Mouse (Mus musculus) CD4-positive, CD25-positive, alpha-beta regulatory T cell, adult 2 months (primary cell): ENCODE measurements around the gene Sorcs2.

Experiments used
- DNase-seq: peaks from one replicate; pipeline ENCODE4 v3.0.0-alpha.2; 2012; ENCODE audit warnings: low read depth, low spot score

Gene Sorcs2

DNA sequence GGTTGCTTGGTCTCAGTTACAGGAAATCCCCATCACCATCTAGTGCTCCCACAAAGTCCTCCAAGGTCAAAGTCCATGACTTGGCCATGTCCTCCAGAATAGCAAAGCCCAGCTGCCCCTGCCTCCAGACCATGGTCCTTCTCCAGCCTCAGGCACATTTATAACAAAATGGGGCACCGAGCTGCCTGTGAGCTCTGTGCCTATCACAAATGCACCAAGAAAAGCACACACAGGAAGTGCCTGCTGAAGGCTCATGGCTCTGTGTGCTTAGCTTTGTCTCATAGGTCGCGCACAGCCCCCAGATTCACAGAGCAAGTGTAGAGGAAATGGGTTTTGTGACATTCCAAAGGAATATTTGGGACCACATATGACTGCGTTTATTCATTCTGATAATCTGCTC is 39.8 kb downstream of the Sorcs2 start:
- peak; percentile 51 for DNase-seq

DNA sequence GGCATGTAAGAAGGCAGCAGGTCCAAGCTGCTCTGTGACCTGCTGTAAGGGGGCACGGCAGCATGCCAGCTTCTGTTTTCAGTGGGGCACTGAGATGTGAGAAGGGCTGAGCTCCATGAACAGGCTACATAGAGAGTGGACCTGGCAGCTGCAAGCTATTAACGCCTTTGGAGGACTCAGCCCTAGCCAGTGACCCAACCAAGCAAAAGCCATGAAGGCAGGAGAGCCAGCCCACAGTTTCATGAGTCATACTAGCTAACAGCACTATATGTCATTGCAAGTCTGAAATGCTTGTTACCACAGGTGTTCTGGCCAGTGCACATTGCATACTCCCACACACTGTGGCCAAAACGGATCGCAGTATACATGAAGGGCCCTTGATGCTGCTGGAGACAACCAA is 41.3 kb downstream of the Sorcs2 start:
- no peak for DNase-seq

DNA sequence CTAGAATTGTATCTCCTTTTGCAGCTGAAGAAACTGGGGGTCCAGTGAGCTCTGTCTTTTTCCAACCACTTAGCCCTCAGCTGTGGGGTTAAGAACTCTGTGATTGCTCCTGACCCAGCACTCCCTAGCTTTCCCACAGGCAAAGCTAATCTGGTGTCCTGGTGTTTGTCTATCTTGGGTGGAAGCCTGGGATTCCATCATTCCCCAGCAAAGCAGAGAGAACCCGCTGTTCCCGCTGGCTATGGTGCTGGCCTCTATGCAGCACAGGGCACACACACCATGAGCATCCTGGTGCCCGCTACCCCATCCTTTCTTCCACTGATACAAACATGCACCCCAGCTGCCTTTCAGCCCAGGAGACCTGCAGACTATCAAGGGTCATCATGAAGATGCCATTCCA is 42.3 kb downstream of the Sorcs2 start:
- DNase-seq = no peak

DNA sequence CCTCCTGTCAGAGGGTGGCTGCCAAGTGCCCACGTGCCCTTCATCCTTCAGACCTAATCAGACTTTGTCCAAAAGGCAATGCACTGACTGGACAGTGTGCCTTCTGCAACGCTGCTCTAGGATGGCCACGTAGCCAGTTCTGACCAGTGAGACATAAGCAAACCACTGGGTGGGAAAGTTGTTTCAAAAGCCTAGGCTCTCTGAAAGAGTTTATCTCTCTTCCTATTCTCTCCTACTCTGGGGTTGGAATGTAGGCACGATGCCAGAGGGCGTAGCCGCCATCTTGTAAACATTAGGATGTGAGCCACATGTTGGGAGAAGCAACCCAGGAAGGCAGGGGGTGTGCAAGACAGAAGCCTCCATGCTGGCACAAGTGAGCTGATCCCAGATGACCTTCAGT is 44.3 kb downstream of the Sorcs2 start:
- DNase-seq = no peak

DNA sequence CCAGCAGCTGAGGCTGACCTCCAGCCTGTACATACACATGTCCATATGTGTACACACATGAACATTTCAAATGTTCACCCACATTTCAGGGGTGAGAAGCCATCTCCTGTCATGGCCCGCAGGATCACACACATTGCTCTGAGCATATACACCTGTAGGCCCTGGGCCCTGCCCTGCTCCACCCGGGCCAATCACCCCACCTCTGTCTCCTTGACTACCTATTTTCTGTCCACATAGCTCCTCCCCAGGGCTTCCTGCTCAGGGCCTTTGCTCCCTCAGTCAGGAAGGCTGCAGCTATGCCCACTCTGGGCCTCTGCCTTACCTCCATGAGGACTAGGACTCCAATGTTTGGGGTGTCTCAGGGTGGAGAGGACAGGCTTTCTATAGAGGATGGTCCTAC is 44.7 kb downstream of the Sorcs2 start:
- no peak for DNase-seq

DNA sequence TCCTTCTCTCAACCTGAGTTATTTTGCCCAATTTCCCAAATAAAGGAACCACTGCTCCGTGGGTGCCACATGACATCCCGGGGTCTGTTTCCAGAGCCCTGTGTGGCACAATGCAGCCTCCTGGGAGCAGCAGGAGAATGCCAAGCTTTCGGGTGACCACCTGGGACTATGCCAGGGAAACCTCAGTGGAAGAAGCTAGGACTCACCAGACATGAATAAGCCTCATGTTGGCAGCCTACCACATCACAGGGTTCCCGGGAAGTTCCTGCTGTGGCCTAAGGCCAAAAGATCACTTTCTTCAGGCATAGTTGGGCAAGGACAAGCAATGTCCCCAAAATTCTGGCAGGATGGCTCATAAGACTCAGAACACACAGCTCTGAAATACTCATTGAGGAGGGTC is 51.2 kb downstream of the Sorcs2 start:
- no peak for DNase-seq

DNA sequence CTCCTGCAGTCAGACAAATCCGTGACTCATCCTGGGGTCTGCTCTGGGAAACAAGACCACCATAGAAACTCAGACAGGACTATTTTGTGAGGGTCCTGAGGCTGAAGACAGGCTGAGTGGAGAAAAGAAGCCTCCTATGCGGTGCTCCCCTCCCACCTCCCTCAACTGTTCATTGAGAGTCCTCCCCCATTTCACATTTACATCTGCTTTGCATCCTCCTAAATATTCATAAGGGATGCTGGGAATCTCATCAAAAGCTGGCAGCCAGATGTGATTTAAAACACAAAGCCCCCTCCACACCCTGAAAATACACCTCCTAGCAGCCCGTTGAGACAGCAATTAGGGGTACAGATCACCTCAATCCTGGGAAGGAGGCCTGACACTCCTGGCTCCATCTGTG is 58.7 kb downstream of the Sorcs2 start:
- DNase-seq = no peak

DNA sequence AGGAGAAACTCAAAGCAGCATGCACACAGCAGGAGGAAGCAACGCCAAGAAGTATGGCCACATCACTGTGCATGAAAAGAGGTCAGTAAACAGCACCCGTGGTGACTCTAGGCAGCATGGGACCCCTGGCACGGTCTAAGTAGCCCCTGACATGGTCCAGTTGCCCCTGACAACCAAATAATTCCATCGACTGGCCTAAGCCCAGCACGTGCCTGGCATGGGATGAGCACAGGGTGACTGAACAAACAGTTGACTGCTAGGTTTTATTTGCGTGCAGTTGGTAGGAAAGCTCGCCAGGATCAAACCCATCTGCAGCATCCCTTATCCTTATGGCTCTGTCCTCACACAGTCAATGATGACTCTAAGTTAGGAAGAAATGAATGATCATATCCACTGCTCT is 61.7 kb downstream of the Sorcs2 start:
- no peak for DNase-seq

DNA sequence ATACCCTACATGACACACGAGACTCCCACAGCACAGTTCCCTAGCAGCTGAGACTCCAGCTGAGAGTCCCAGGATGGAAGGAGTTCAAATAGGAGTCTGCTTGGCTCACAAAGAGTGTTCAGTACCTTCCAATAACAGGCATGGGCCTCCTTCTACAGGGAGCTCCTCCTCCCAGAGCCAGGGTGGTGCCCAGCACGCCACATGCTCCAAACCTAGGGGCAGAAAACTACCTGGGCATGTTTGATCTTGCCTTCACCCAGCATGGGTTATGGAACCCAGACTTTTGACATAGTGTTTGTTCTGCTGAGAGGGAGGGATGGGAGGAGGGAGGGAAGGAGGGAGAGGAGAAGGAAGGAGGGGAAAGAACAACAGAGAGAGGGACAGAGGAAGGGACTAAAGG is 62.3 kb downstream of the Sorcs2 start:
- no peak for DNase-seq

DNA sequence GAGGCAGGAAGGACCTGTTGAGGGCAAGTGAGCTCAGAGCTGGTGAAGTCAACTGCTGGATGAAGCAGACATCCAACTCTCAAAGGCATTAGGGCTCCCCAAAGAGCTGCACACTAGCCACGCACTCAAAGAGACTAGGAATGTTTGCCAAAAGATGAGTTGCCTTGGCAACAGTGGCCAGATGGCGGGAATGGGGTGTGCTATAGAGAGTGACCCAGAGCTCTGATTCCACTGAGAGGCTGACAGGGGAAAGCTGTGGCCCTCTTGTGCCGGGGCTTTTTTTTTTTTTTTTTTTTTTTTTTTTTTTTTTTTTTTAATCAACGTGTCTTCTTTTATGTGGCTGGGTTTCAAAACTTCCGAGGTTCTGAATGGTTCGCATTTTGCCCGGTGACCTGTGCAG is 63.7 kb downstream of the Sorcs2 start:
- no peak for DNase-seq

DNA sequence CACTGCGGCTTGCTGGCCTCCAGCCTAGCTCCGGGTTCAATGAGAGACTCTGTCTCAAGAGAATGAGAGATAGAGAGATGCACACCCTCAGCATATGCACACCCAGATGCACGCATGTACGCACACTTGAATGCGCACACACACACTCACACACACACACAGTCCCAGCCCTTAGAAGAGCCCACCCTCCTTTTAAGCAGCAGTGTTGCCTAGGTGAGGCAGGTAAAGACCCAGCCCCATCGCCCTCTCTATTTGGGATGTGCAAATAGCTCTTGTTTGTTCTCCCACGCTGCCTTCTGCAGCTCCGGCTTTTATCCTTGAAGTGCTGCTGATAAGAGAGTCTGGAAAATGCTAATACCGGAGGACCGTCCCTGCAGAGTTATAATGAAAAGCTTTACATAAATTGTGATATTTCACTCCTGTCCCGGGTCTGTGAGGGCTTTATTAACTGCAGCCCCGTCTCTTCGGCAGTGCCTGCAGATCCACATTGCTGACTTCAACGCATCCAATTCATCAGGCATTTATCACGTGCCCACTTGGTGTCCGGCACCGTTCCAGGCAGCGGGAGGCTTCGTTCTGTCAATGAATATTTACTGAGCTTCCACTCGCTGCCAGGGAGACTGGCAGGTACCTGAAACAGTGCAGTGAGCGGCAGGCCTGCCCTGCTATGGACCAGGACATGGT is 67.3 kb downstream of the Sorcs2 start:
- DNase-seq = no peak

DNA sequence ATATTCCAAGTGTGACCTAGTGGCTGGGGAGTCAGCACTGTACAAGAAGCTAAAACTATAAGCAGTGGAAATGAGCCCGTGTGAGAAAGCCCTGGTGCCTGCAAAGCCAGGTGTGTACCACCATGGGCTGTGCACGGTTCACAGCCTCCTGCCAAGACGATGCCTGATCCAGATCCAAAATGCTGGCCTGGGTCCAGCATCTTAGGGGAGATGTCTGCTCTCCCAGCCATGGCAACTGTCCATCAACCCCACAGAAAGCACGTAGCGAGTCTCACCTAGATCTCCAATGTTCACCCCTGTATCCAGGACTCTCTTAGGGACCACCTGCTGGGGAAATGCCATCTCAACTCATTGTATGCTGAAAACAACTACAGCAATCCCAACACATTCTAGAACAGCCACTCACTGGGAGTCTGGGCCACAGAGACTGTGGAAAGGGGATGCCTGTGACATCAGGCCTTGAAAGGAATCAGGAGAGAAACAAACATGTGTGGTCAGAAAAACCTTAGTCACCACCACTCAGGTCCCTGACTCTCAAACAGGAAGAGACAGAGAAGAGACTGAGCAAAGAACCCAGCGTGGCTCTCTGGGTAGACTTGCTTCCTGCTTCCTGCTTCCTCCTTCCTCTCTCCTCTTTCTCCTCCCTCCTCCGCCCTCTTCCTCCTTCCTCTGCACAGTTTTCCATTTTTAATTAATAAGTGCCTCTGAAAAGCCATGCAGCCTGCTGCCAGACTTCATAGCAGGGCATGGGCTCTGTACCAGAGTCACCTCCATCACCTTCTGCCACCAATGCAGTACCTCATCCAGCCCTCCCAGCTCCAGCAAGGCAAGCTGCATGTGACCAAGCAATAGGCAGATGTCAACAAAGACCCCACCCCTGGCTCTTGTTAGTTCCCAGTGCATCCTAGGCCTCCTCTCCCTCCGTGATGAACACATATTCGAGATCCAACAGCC is 71.6 kb downstream of the Sorcs2 start:
- peak; percentile 24 for DNase-seq

DNA sequence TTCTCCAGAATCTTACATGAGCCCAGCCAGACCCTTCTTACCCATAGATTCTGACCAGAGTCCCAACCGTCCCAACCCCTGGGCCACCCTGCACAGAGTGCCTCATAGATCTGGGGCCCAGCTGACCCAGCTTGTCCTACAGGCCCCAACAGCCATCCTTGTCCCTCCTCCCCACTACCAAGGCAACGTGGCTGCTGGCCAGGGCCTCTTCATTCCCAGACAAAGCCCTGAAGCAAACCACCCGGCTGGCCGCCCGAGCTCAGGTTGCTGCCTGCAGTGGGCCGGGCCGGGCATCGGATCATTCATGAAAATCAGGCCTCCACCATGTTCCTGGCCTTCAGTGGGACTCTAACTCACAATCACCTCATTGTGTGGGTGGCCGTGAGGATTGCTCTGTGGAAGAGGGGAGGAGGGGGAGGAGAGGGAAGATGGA is 73.8 kb downstream of the Sorcs2 start:
- no peak for DNase-seq

DNA sequence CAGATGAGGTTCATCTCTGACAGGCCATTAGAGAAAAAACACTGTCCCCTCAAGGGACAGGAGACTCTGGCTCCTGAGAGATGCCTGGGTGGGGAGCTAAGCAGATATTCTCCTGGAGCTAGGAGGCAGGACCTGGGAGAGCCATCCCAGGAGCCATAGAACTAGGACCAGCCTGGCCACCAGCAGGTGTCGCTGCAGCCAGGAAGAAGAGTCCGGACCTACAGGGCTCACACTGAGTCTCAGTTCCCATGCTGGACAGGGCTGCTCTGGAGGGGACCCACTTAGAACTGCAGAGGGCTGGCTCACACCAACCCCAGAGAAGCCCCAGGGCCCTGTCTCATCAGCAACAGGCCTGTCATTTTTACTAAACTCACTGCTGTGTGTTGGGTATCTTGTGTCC is 74.4 kb downstream of the Sorcs2 start:
- peak; percentile 86 for DNase-seq

DNA sequence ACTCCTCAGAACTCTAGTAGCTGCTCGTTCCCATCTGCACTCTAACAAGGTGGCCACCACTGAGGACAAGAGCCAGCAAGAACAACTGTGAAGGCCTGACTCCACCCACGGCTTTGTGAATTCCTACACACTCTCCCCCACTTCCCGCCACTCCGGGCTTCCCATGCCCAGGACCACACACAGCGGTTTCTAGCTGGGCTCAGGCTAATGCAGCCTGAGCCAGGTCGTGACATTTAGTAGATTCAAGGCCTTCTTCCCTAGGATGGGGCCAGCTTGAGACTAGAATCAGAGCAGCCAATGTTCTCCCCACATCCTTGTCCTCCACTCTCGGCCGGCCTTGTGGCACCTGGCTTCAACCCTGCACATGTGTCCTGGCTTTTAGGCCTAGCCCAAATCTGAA is 76.4 kb downstream of the Sorcs2 start:
- DNase-seq = no peak

DNA sequence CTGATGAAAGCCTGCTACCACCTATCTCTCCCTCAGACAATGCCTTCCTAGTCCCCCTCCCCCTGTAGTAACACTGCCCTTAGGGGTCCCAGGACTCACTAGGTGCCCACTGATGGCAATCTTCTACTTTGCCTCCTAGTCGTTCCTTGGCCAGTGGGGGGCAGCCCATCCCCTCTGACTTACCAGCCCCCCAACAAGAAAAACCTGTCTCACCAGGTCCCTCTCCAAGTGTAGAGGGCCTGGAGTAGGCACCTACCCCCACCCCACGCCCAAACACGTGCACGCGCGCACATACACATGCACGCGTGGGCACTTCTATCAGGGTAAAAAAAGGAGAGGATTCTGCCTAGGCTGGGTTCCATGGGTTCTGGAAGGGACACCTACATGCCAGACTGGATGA is 77.3 kb downstream of the Sorcs2 start:
- DNase-seq = no peak

DNA sequence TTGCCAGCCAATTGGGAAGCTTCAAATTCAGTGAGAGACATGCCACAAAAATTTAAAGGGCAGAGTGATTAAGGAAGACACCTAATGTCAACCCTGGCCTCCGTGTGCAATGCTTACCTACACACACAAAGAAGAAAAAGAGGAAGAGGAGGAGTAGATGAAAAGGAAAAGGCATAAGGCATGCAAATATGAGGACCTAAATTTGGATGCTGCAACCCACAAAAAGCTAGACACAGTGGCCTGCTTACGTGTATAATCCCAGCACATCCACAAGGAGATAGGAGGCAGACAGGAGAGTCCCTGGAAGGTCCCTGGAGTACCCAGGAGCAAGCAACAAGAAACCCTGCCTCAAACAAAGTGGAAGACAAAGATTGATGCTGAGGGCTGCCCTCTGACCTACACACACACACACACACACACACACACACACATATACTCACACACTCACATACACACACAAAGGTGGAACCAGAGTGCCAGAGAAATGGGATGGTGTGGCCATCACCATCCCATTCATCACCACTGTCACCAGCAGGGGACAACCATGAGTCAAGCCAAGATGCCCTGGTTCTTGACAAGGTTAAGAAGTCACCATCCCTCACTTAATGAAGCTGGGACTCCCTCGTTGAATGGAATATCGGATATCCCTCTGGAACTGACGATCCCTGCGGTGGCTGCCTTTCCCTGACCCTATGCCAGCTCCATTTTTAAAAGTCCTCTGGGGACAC is 80.1 kb downstream of the Sorcs2 start:
- DNase-seq = peak; percentile 51

DNA sequence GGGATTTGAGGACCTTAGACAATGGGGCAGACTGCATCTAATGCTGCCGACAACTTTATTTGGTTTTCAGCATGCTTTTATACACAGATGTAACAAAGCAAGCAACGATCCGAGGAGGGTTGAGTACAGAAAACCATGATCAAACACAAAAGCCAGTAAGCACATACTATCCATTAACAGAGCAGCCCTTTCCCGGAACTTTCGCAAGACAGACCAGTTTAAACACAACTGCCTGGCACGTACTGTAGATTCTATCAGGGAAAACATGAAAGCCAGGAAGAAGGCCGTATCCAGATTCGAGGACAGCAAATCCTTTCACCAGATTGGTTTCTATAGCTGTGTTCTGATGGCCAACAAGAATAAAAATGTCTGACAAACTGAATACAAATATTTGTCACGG is 82.8 kb downstream of the Sorcs2 start:
- no peak for DNase-seq

DNA sequence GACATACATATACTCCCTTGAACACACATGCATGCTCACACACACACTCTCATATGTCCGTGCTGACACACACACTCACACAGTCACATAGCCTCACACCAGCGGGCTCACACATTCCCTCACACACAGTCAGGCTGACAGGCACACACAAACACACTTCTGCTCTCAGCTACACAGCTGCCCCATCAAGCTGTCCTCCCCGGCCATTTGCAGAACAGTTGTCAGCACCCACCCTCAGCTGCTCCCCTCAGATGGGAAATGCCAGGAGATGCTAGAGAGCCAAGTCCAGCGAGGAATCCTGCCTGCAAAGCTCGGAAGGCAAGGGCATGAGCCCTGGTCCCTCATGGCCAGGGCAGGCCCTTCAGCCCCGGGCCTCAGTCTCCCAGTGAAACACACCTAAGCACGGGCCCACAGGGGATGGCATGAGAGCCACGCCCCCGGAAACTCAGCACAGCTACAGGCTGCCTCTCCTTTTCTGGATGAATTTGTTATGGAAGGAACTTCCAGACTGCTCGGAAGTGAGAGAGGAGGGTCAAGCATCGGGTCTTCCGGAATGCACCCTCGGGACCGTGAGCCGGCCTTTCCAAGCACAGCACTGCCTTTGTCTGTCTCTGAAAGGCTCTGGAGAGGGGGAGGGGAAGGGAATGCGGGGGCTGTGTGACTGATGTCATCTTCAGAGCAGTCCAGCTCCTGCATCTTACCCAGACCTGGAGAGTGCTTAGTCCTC is 84.4 kb downstream of the Sorcs2 start:
- DNase-seq = no peak

DNA sequence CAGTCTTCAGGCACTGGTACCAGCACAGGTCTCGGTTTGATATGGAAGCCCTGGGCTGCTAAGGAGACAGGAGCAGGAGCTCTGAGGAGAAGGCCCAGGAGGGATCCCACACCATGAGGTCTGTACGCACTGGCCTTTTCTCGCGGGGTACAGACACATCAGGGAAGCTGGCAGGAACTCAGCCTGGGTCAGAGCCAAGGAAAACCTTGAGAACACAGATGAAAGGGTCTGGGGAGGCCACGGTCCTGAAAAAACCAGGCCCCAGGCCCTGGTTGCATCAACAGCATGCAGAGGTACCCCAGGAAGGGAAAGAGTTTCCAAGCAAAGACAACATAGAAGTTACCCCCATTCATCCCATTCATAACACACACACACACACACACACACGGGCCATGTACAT is 85.0 kb downstream of the Sorcs2 start:
- DNase-seq = no peak

DNA sequence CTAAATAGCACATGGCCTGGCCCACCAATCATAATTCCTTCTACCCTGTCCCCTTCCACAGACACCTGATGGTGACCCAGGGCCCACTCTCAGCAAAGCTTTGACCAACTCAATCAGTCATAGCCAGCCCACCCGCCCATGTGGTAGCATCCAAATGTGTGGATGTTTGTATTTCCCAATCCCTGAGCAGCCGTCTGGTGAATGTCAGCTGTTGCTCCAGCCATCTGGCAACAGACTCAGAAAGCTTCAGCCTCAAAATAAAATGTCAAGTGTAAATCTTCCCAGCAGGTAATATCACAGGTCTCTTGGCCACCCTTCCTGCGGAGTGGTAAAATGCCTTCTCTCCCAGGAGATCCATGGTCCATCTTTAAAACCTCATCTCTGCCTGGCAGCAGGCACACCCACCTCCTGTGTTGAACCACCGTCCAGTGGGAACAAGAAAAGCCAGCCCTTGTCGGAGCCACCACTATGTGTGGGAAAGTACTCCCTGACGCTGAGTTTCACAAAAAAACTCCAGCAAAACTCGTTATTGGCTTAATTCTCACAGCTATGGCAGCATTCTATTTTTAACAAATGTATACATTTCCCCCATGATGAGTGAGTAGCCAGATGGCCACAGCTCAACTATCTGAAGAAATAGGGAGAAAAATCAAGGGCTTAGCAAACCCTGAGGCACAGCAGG is 93.5 kb downstream of the Sorcs2 start:
- DNase-seq = no peak
